Mouse (Mus musculus) neural tube, embryonic 12.5 days (tissue): ENCODE results near the gene Dnah12. TPM values are rescaled to one million over a fixed set of nuclear protein-coding genes. Genes with fewer than 3 reads are reported as not detected.

Source experiments
- ATAC-seq: fragments of 200-750 bp; cut with Nextera tagmentation; 2 replicates; pipeline ENCODE4 v1.8.0; 2017; ENCODE audit warnings: low read depth, mild to moderate bottlenecking, moderate TSS enrichment, moderate library complexity; ENCODE audit not compliant: low FRiP score
- H3K27ac ChIP-seq: fragments of 300-500 bp; sonication (generic); 2 replicates; pipeline ENCODE4 v1.5.1; 2016
- H3K27me3 ChIP-seq: fragments of 300-500 bp; sonication (generic); replicated peaks from 2 replicates; pipeline ENCODE4 v1.6.1; 2016; ENCODE audit warnings: mild to moderate bottlenecking
- H3K36me3 ChIP-seq: fragments of 300-500 bp; sonication (generic); 2 replicates; pipeline ENCODE4 v1.6.1; 2016; ENCODE audit warnings: mild to moderate bottlenecking
- H3K4me1 ChIP-seq: fragments of 300-500 bp; sonication (generic); 2 replicates; pipeline ENCODE4 v1.6.1; 2016
- H3K4me2 ChIP-seq: fragments of 300-500 bp; sonication (generic); replicated peaks from 2 replicates; pipeline ENCODE4 v1.6.1; 2016; ENCODE audit warnings: mild to moderate bottlenecking
- H3K4me3 ChIP-seq: fragments of 300-500 bp; sonication (generic); 2 replicates; pipeline ENCODE4 v1.5.1; 2016
- H3K9ac ChIP-seq: fragments of 300-500 bp; sonication (generic); 2 replicates; pipeline ENCODE4 v1.6.1; 2016; ENCODE audit warnings: mild to moderate bottlenecking
- H3K9me3 ChIP-seq: fragments of 300-500 bp; sonication (generic); 2 replicates; pipeline ENCODE4 v1.6.1; 2016; ENCODE audit warnings: mild to moderate bottlenecking
- WGBS: fragments of 180-500 bp; shearing (Covaris S2); methylation state at CpG from one replicate; pipeline ENCODE4 v1.1.7; 2016; 5-methylcytosine and 5-hydroxymethylcytosine counted together
- polyA plus RNA-seq: library from polyadenylated mRNA; unstranded; fragments of >200 nt; fragmentation: Nextera tagmentation; extraction: Ambion mirVana; gene quantifications from 2 replicates; pipeline ENCODE4 v1.2.1, GENCODE M21; 2016

Dnah12 gene
- polyA plus RNA-seq, 1 experiment from 2014 or later, result 0.01 TPM

- H3K4me1 ChIP-seq, result no peaks in the 10 kb centered on the region
- H3K9me3 ChIP-seq, result no peaks in the 10 kb centered on the region
- no peaks in the 10 kb centered on the region for H3K36me3 ChIP-seq
- H3K9ac ChIP-seq, result no peak overlapping the region
- WGBS, result 78% methylated on average over 8 of the region's 8 CpGs
- no peak overlapping the region for H3K4me3 ChIP-seq
- ATAC-seq, result no peak
- H3K27me3 ChIP-seq, result no peaks in the 10 kb centered on the region
- no peak overlapping the region for H3K4me2 ChIP-seq
- no peak overlapping the region for H3K27ac ChIP-seq
These were observed 160.0 kb downstream of the Dnah12 start for GRCm38 (mm10) chr14:26853053-26853452.

GRCm38 (mm10) chr14:26854066-26854465, 161.0 kb downstream of the Dnah12 start:
- no peak for ATAC-seq
- no peak overlapping the region for H3K4me3 ChIP-seq
- H3K36me3 ChIP-seq, result no peaks in the 10 kb centered on the region
- no peaks in the 10 kb centered on the region for H3K27me3 ChIP-seq
- H3K27ac ChIP-seq, result no peak overlapping the region
- H3K4me1 ChIP-seq, result no peaks in the 10 kb centered on the region
- no peaks in the 10 kb centered on the region for H3K9me3 ChIP-seq
- H3K9ac ChIP-seq, result no peak overlapping the region
- H3K4me2 ChIP-seq, result no peak overlapping the region
- 78% methylated on average over 2 of the region's 2 CpGs for WGBS

- Histone ChIP-seq H3K36me3 (no peaks in the 10 kb centered on the region), H3K9ac (no peak overlapping the region), H3K4me2 (no peak overlapping the region), H3K4me3 (no peak overlapping the region), H3K4me1 (no peaks in the 10 kb centered on the region), H3K9me3 (no peaks in the 10 kb centered on the region), H3K27ac (no peak overlapping the region), H3K27me3 (no peaks in the 10 kb centered on the region)
- ATAC-seq, result no peak
- WGBS, result 74% methylated on average over 2 of the region's 2 CpGs
These were observed 165.3 kb downstream of the Dnah12 start for GRCm38 (mm10) chr14:26858364-26858763.

GRCm38 (mm10) chr14:26859024-26859423, 165.9 kb downstream of the Dnah12 start:
- Histone ChIP-seq H3K27ac (no peak overlapping the region), H3K36me3 (no peaks in the 10 kb centered on the region), H3K4me2 (no peak overlapping the region), H3K9me3 (no peaks in the 10 kb centered on the region), H3K4me3 (no peak overlapping the region), H3K4me1 (no peaks in the 10 kb centered on the region), H3K9ac (no peak overlapping the region), H3K27me3 (no peaks in the 10 kb centered on the region)
- ATAC-seq, result no peak
- WGBS, result 94% methylated on average over 3 of the region's 3 CpGs

- 68% methylated on average over 9 of the region's 9 CpGs for WGBS
These were observed 174.3 kb downstream of the Dnah12 start for GRCm38 (mm10) chr14:26867356-26867755.

GRCm38 (mm10) chr14:26868299-26868698, 175.2 kb downstream of the Dnah12 start:
- WGBS, result 89% methylated on average over 5 of the region's 5 CpGs
- Histone ChIP-seq H3K9ac (no peak overlapping the region), H3K4me3 (no peak overlapping the region), H3K27ac (no peak overlapping the region), H3K9me3 (no peaks in the 10 kb centered on the region), H3K36me3 (no peaks in the 10 kb centered on the region), H3K27me3 (no peaks in the 10 kb centered on the region), H3K4me2 (no peak overlapping the region), H3K4me1 (no peaks in the 10 kb centered on the region)
- ATAC-seq, result no peak

More at GRCm38 (mm10) chr14:26867356-26867755, 174.3 kb downstream of the Dnah12 start:
- ATAC-seq, result no peak
- Histone ChIP-seq H3K36me3 (no peaks in the 10 kb centered on the region), H3K27ac (no peak overlapping the region), H3K4me1 (no peaks in the 10 kb centered on the region), H3K9ac (no peak overlapping the region), H3K9me3 (no peaks in the 10 kb centered on the region), H3K4me3 (no peak overlapping the region), H3K4me2 (no peak overlapping the region), H3K27me3 (no peaks in the 10 kb centered on the region)

GRCm38 (mm10) chr14:26878756-26879155, 185.7 kb downstream of the Dnah12 start:
- 78% methylated on average over 4 of the region's 4 CpGs for WGBS

GRCm38 (mm10) chr14:26879976-26880375, 186.9 kb downstream of the Dnah12 start:
- no peaks in the 10 kb centered on the region for H3K36me3 ChIP-seq
- no peak overlapping the region for H3K4me2 ChIP-seq
- H3K9me3 ChIP-seq, result no peaks in the 10 kb centered on the region
- ATAC-seq, result no peak
- H3K27me3 ChIP-seq, result no peaks in the 10 kb centered on the region
- H3K4me1 ChIP-seq, result no peaks in the 10 kb centered on the region
- H3K9ac ChIP-seq, result no peak overlapping the region
- H3K4me3 ChIP-seq, result no peak overlapping the region
- 66% methylated on average over 2 of the region's 2 CpGs for WGBS
- no peak overlapping the region for H3K27ac ChIP-seq

More at GRCm38 (mm10) chr14:26878756-26879155, 185.7 kb downstream of the Dnah12 start:
- Histone ChIP-seq H3K9ac (no peak overlapping the region), H3K36me3 (no peaks in the 10 kb centered on the region), H3K27ac (no peak overlapping the region), H3K9me3 (no peaks in the 10 kb centered on the region), H3K4me3 (no peak overlapping the region), H3K4me2 (no peak overlapping the region), H3K4me1 (no peaks in the 10 kb centered on the region), H3K27me3 (no peaks in the 10 kb centered on the region)
- no peak for ATAC-seq

GRCm38 (mm10) chr14:26881700-26882099, 188.6 kb downstream of the Dnah12 start:
- 88% methylated on average over 5 of the region's 5 CpGs for WGBS
- no peaks in the 10 kb centered on the region for H3K36me3 ChIP-seq

GRCm38 (mm10) chr14:26887244-26887643, 194.2 kb downstream of the Dnah12 start:
- H3K36me3 ChIP-seq, result no peaks in the 10 kb centered on the region
- no peak overlapping the region for H3K4me2 ChIP-seq
- WGBS, result 68% methylated on average over 3 of the region's 3 CpGs
- no peaks in the 10 kb centered on the region for H3K27me3 ChIP-seq
- H3K27ac ChIP-seq, result no peak overlapping the region
- no peak for ATAC-seq
- H3K9me3 ChIP-seq, result no peaks in the 10 kb centered on the region
- H3K4me3 ChIP-seq, result no peak overlapping the region
- H3K4me1 ChIP-seq, result no peaks in the 10 kb centered on the region
- no peak overlapping the region for H3K9ac ChIP-seq

More at GRCm38 (mm10) chr14:26881700-26882099, 188.6 kb downstream of the Dnah12 start:
- H3K9ac ChIP-seq, result no peak overlapping the region
- no peak overlapping the region for H3K4me3 ChIP-seq
- no peak overlapping the region for H3K27ac ChIP-seq
- no peak for ATAC-seq
- H3K4me1 ChIP-seq, result no peaks in the 10 kb centered on the region
- H3K9me3 ChIP-seq, result no peaks in the 10 kb centered on the region
- H3K27me3 ChIP-seq, result no peaks in the 10 kb centered on the region
- H3K4me2 ChIP-seq, result no peak overlapping the region

- no peak overlapping the region for H3K4me3 ChIP-seq
- H3K4me2 ChIP-seq, result no peak overlapping the region
- no peaks in the 10 kb centered on the region for H3K4me1 ChIP-seq
- H3K27ac ChIP-seq, result no peak overlapping the region
- H3K9me3 ChIP-seq, result no peaks in the 10 kb centered on the region
- no peaks in the 10 kb centered on the region for H3K36me3 ChIP-seq
- 91% methylated on average over 3 of the region's 3 CpGs for WGBS
- no peak overlapping the region for H3K9ac ChIP-seq
- H3K27me3 ChIP-seq, result no peaks in the 10 kb centered on the region
- ATAC-seq, result no peak
These were observed 197.7 kb downstream of the Dnah12 start for GRCm38 (mm10) chr14:26890777-26891176.

GRCm38 (mm10) chr14:26894392-26894791, 201.3 kb downstream of the Dnah12 start, which contains the start of gene Asb14:
Gene Asb14 (plus strand): TSS chr14:26894557.
- no peak within 1 kb of the TSS for H3K4me3 ChIP-seq
- H3K4me1 ChIP-seq, result no peaks in the 10 kb centered on the region
- H3K27ac ChIP-seq, result no peak within 1 kb of the TSS
- H3K27me3 ChIP-seq, result no peaks in the 10 kb centered on the region
- H3K36me3 ChIP-seq, result no peaks in the 10 kb centered on the region
- no peak within 1 kb of the TSS for H3K4me2 ChIP-seq
- H3K9ac ChIP-seq, result no peak within 1 kb of the TSS
- no peaks in the 10 kb centered on the region for H3K9me3 ChIP-seq
- WGBS, result 93% methylated on average over 4 of the region's 4 CpGs
- no peak for ATAC-seq

GRCm38 (mm10) chr14:26899490-26899889, 206.4 kb downstream of the Dnah12 start:
- Histone ChIP-seq H3K27ac (no peak overlapping the region), H3K4me2 (no peak overlapping the region), H3K4me1 (no peaks in the 10 kb centered on the region), H3K4me3 (no peak overlapping the region), H3K36me3 (no peaks in the 10 kb centered on the region), H3K9ac (no peak overlapping the region), H3K9me3 (no peaks in the 10 kb centered on the region), H3K27me3 (no peaks in the 10 kb centered on the region)
- WGBS, result 82% methylated on average over 2 of the region's 2 CpGs
- ATAC-seq, result no peak
